Comparison of ENCODE assay signal across 15 mouse cellular contexts in the genomic region with DNA sequence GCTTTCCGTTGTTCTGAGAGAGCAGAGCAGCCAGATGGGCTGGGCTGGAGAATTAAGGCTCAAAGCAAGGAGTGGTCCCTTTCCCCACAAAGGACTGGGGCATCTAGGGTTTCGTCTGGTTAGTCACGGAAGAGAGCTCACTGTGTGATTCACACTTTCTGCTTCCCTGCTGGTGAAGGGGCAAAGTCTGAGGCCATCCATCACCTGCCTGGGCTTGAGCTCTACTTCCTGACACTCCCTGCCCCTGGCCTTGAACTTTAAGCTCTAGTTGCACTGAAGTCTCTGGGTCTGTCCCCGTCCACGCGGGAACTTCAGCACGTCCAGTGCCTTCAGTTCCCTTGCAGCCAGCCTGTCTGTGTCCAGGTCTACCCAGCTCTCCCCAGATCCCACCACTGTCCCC. TPM values are rescaled to one million over a fixed set of nuclear protein-coding genes. Genes with fewer than 3 reads are reported as not detected.
DNase-seq lines count a peak whose midpoint lies in the region; ATAC-seq and TF ChIP-seq lines count a peak whose summit lies in the region.
"Had no signal": no experiment of that assay in that cellular context is flagged by ENCODE, and none has a peak within 500 bp of the region (broad histone marks: within the 10 kb centered on the region; RNA-seq: fewer than 3 reads in every experiment).

No protein-coding gene starts in this region.

- ATAC-seq in forebrain, embryonic 14.5 days: no peak
- ATAC-seq: forebrain, embryonic 15.5 days; hindbrain, postnatal 0 days had no signal

- peak; percentile 45 for DNase-seq in adrenal gland, adult 8-10 months
- DNase-seq in adrenal gland, postnatal 4 days (ENCODE audit: low spot score in 2 of 2): no peak
- peak; percentile 62 for DNase-seq in NIH3T3 (ENCODE audit: low read depth)
- DNase-seq in kidney, adult 18-20 months: peak; percentile 72
- peak; percentile 61 to 78 for DNase-seq in kidney, postnatal 4 days
- DNase-seq in layer of hippocampus, postnatal 14 days (ENCODE audit: low spot score in 2 of 2): no peak
- no peak for DNase-seq in forebrain, embryonic 14.5 days (ENCODE audit: low spot score)
- DNase-seq in lung, adult 2 months: no peak
- DNase-seq: B cell, adult 2 months; cerebellum, adult 9-11 months; gastrocnemius, postnatal 25 days had no signal

- H3K9me3 ChIP-seq in forebrain, embryonic 14.5 days (replicated peaks; ENCODE audit: control insufficient read depth, low read length): no peaks in the 10 kb centered on the region
- H3K9me3 ChIP-seq: forebrain, embryonic 15.5 days; liver, embryonic 15.5 days; megakaryocyte, embryonic 14.5 days had no signal

- no peak overlapping the region for H3K4me2 ChIP-seq in forebrain, embryonic 14.5 days (ENCODE audit: low read length)

- no peak for TF ChIP-seq POLR2A in lung, adult 2 months (IDR thresholded peaks at IDR 0.05; ENCODE audit: borderline replicate concordance, extremely low read depth, low read depth, low read length)

- H3K9ac ChIP-seq in forebrain, embryonic 14.5 days (ENCODE audit: low read length): no peak overlapping the region
- H3K9ac ChIP-seq: forebrain, embryonic 15.5 days; liver, embryonic 15.5 days had no signal

- no peaks in the 10 kb centered on the region for H3K4me1 ChIP-seq in forebrain, embryonic 14.5 days (ENCODE audit: control insufficient read depth, insufficient read depth, low read length)
- no peaks in the 10 kb centered on the region for H3K4me1 ChIP-seq in lung, adult 2 months (ENCODE audit: control insufficient read depth, insufficient read depth, low read length)

- H3K4me3 ChIP-seq in forebrain, embryonic 14.5 days (ENCODE audit: low read depth, low read length): no peak overlapping the region
- no peak overlapping the region for H3K4me3 ChIP-seq in lung, adult 2 months (replicated peaks; ENCODE audit: extremely low read depth, low read depth, low read length)
- H3K4me3 ChIP-seq: megakaryocyte, embryonic 14.5 days had no signal

- no peak overlapping the region for H3K27ac ChIP-seq in forebrain, embryonic 14.5 days (ENCODE audit: low read depth, low read length)
- H3K27ac ChIP-seq: forebrain, embryonic 15.5 days; hindbrain, postnatal 0 days; liver, embryonic 15.5 days had no signal

- no peaks in the 10 kb centered on the region for H3K36me3 ChIP-seq in forebrain, embryonic 14.5 days (ENCODE audit: control insufficient read depth, insufficient read depth, low read length)
- H3K36me3 ChIP-seq: forebrain, embryonic 15.5 days; liver, embryonic 15.5 days had no signal

- WGBS in forebrain, embryonic 14.5 days: 61% methylated on average over 7 of the region's 7 CpGs
- WGBS in lung, adult 2 months: 51% methylated on average over 7 of the region's 7 CpGs

- TF ChIP-seq CTCF in lung, adult 2 months (IDR thresholded peaks at IDR 0.05; ENCODE audit: insufficient read depth, low read length): no peak

- no peaks in the 10 kb centered on the region for H3K27me3 ChIP-seq in forebrain, embryonic 14.5 days (replicated peaks; ENCODE audit: control insufficient read depth, insufficient read depth, low read length)
- H3K27me3 ChIP-seq: forebrain, embryonic 15.5 days; liver, embryonic 15.5 days had no signal

RNA-seq across cellular contexts. Expression of a gene that starts 22.8 kb away (rescaled TPM):
- 10 to 100 TPM; 11.9 to 22.2 (median 15.9) TPM for total RNA-seq in adrenal gland, adult 8-10 months (2022)
- total RNA-seq in adrenal gland, postnatal 4 days (2021): 10 to 100 TPM; 21.0 to 22.3 TPM
- 10 to 100 TPM in 1 of 2 experiments, 1 to 10 TPM in 1; 9.8 to 10.1 TPM for total RNA-seq in layer of hippocampus, postnatal 14 days (2021)
- 1.5 and 2.3 TPM in 2 replicates for polyA plus RNA-seq in forebrain, embryonic 14.5 days (2014; fragmentation: Nextera tagmentation; extraction: Ambion mirVana)
- polyA plus RNA-seq in lung, adult 2 months (2012; rRNA removed): 71.4 and 83.7 TPM in 2 replicates

Comparison
In these comparisons a context has a peak if more than half of its experiments do, and no peak if none do; other contexts are left out.
1. DNase-seq: peak in adrenal gland, adult 8-10 months (single experiment), NIH3T3 (single experiment), kidney, adult 18-20 months (single experiment) and kidney, postnatal 4 days (2 of 2); none in adrenal gland, postnatal 4 days (0 of 2), layer of hippocampus, postnatal 14 days (0 of 2), forebrain, embryonic 14.5 days (single experiment) and lung, adult 2 months (single experiment).